Mouse (Mus musculus) B cell, adult 2 months (primary cell): Measurements from ENCODE around the gene Gm13040.
"Not testable (repeated sequence)": the region's sequence is repeated elsewhere in the genome, so short reads cannot be mapped to it uniquely, and the experiment has no call there.

Experiments
- DNase-seq, 2 experiments: peaks; one replicate each; pipeline ENCODE4 v3.0.0; 2022

Gm13040 gene

DNA sequence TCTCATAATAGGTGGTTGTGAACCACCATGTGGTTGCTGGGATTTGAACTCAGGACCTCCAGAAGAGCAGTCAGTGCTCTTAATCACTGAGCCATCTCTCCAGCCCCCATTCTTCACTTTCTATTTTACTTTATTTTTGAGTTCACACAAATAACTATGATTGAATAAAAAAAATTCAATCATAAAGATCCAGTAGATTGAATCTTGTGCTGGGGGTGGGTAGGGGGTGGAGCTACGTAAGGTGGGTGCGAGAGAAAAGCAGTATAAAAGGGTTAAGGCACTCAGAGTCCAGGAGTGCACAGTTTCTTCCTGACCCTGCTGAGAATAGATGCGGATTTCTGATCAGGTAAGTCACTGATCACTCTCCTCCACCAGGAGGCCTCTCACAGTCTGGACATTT is at the start of gene Gm13040:
Gene Gm13040 (plus strand): TSS at position 301 of the 400 bp plus-strand sequence.
- DNase-seq, result not testable (repeated sequence)

DNA sequence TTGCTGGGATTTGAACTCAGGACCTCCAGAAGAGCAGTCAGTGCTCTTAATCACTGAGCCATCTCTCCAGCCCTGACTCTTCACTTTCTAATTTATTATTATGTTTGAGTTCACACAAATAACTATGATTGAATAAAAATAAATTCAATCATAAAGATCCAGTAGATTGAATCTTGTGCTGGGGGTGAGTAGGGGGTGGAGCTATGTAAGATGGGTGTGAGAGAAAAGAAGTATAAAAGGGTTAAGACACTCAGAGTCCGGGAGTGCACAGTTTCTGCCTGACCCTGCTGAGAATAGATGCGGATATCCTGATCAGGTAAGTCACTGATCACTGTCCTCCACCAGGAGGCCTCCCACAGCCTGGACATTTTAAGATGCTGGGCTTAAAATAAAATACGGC is 24.7 kb upstream of the Gm13040 start, which contains the start of gene Gm13043:
Gene Gm13043 (plus strand): TSS at position 301 of the 400 bp plus-strand sequence.
- DNase-seq, result no peak

DNA sequence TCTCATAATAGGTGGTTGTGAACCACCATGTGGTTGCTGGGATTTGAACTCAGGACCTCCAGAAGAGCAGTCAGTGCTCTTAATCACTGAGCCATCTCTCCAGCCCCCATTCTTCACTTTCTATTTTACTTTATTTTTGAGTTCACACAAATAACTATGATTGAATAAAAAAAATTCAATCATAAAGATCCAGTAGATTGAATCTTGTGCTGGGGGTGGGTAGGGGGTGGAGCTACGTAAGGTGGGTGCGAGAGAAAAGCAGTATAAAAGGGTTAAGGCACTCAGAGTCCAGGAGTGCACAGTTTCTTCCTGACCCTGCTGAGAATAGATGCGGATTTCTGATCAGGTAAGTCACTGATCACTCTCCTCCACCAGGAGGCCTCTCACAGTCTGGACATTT is 15.6 kb downstream of the Gm13040 start, which contains the start of the genes BC080695 and Gm13057:
Gene BC080695 (plus strand): TSS at position 301 of the 400 bp plus-strand sequence.
Gene Gm13057 (plus strand): TSS at position 310 of the 400 bp plus-strand sequence.
- DNase-seq, result not testable (repeated sequence)
